Comparison of ENCODE assay signal across 15 mouse cellular contexts in genomic region chr5:149333941-149334698, GRCm38 (mm10).
A peak's percentile ranks its signal among the peaks of the same experiment; 100 is the strongest.
DNase-seq lines count a peak whose midpoint lies in the region; ATAC-seq and TF ChIP-seq lines count a peak whose summit lies in the region.
"Had no signal": no experiment of that assay in that cellular context is flagged by ENCODE, and none has a peak within 500 bp of the region (broad histone marks: within the 10 kb centered on the region; RNA-seq: fewer than 3 reads in every experiment).

No protein-coding gene starts in this region.

- WGBS in limb, embryonic 12.5 days: 82% methylated on average over 8 of the region's 8 CpGs

- H3K36me3 ChIP-seq in limb, embryonic 12.5 days: no peaks in the 10 kb centered on the region
- H3K36me3 ChIP-seq: kidney, embryonic 15.5 days had no signal

- ATAC-seq in limb, embryonic 12.5 days (ENCODE audit: insufficient number of reproducible peaks, insufficient read depth, low FRiP score, low TSS enrichment, low read depth): no peak
- ATAC-seq: hindbrain, embryonic 16.5 days; midbrain, embryonic 16.5 days had no signal

- intact Hi-C loops in left cerebral cortex, postnatal 14 days (cut with DNase I): no loop called here
- intact Hi-C loops in left cerebral cortex, postnatal 10 days (cut with DNase I): no loop called here
- intact Hi-C loops in gastrocnemius, adult 2 months (cut with DNase I): no loop called here

- H3K4me1 ChIP-seq in limb, embryonic 12.5 days (replicated peaks): peaks cover 76% of the 10 kb centered on the region

- peak; percentile 43 to 69 for DNase-seq in left cerebral cortex, postnatal 14 days (ENCODE audit: low spot score in 2 of 2)
- DNase-seq in left cerebral cortex, postnatal 10 days (ENCODE audit: extremely low spot score in 1 of 2, low spot score in 2 of 2): no peak
- DNase-seq in ZHBTc4 (ENCODE audit: low read depth, low spot score): peak; percentile 53
- peak; percentile 58 for DNase-seq in thymus, postnatal 25 days
- DNase-seq in gastrocnemius, adult 2 months: no peak
- no peak for DNase-seq in neural tube, embryonic 10.5 days (ENCODE audit: extremely low spot score, low spot score)
- DNase-seq in cerebellum, postnatal 10 days: no peak
- DNase-seq: adrenal gland, postnatal 25 days; cerebellum, postnatal 25 days; lung, embryonic 14.5 days; retina, postnatal 1 day had no signal

- H3K9ac ChIP-seq in limb, embryonic 12.5 days (replicated peaks): no peak overlapping the region
- H3K9ac ChIP-seq: kidney, embryonic 15.5 days; lung, embryonic 14.5 days had no signal

- H3K27ac ChIP-seq in limb, embryonic 12.5 days: peak overlapping the region; percentile 77
- H3K27ac ChIP-seq in gastrocnemius, adult 2 months: no peak overlapping the region
- H3K27ac ChIP-seq: kidney, embryonic 15.5 days had no signal

- H3K9me3 ChIP-seq in limb, embryonic 12.5 days: no peaks in the 10 kb centered on the region
- H3K9me3 ChIP-seq: kidney, embryonic 15.5 days had no signal

- H3K4me3 ChIP-seq in limb, embryonic 12.5 days (replicated peaks): no peak overlapping the region
- H3K4me3 ChIP-seq in gastrocnemius, adult 2 months: no peak overlapping the region
- H3K4me3 ChIP-seq: kidney, embryonic 15.5 days had no signal

- H3K4me2 ChIP-seq in limb, embryonic 12.5 days: no peak overlapping the region
- H3K4me2 ChIP-seq: kidney, embryonic 15.5 days; lung, embryonic 14.5 days had no signal

- H3K27me3 ChIP-seq in limb, embryonic 12.5 days: no peaks in the 10 kb centered on the region
- H3K27me3 ChIP-seq: kidney, embryonic 15.5 days had no signal

- TF ChIP-seq CTCF in gastrocnemius, adult 2 months (IDR thresholded peaks at IDR 0.05): no peak

Comparison
In these comparisons a context has a peak if more than half of its experiments do, and no peak if none do; other contexts are left out.
1. DNase-seq: peak in left cerebral cortex, postnatal 14 days (2 of 2), ZHBTc4 (single experiment) and thymus, postnatal 25 days (single experiment); none in left cerebral cortex, postnatal 10 days (0 of 2), gastrocnemius, adult 2 months (single experiment), neural tube, embryonic 10.5 days (single experiment) and cerebellum, postnatal 10 days (0 of 2).